Mouse (Mus musculus) natural killer cell, adult 2 months (primary cell): ENCODE results near the gene Kpna3.
A peak's percentile ranks its signal among the peaks of the same experiment; 100 is the strongest.

Experiments
- DNase-seq, 2 experiments: peaks; one replicate each; pipeline ENCODE4 v3.0.0; 2022; ENCODE audit warnings: low spot score in 2 of 2

Gene Kpna3

GRCm38 (mm10) chr14:61321200-61321599 is 118.5 kb downstream of the Kpna3 start:
- DNase-seq: no peak

DNA sequence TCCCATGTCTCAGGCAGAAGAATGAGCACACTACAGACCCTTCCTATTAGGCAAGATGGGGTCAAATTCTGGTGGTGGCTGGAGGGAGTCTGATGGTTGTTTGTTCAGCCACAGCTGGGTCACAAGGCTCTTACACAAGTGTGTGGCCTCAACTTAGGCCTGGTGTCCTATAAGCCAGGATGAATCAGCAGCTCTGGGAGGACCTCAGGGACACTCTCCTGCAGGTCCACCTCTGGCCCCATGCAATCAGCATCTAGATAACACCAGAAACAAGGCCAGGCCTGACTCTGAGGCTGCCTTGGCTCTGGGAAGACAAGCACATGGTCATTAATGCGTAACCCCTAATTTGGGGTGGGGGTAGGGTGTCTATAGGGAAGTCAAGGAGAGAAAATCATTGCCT is 118.9 kb downstream of the Kpna3 start:
- no peak for DNase-seq

DNA sequence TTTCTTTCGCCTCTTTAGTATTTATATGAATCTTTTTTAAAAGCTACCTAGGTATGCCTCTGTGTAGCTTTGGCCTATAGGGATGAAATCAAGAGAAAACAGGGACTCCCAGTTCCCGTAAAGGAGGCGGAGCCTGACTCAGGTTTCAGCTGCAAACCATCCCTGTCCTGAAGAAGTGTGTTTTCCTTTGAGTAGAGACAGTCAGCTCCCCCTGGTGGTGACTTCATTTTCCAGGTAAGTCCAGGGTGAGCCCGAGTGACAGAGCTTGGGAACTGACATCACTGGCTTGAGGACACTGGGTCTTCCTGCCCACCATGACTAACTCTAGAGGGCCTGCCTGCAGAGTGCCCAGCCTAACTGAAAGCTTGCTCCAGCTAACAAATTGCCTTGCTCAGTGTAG is 122.8 kb downstream of the Kpna3 start:
- DNase-seq: peak in 1 of 2 experiments; percentile 31
